Mouse (Mus musculus) c-Kit-positive CD71-positive TER-119-negative erythroid progenitor cells, embryonic 14.5 days (primary cell): ENCODE results near the gene Treml4.
"Not testable (repeated sequence)": the region's sequence is repeated elsewhere in the genome, so short reads cannot be mapped to it uniquely, and the experiment has no call there.

Experiments used
- DNase-seq: peaks from one replicate; pipeline ENCODE4 v3.0.0-alpha.2; 2013; ENCODE audit warnings: low read depth

The Treml4 gene

DNA sequence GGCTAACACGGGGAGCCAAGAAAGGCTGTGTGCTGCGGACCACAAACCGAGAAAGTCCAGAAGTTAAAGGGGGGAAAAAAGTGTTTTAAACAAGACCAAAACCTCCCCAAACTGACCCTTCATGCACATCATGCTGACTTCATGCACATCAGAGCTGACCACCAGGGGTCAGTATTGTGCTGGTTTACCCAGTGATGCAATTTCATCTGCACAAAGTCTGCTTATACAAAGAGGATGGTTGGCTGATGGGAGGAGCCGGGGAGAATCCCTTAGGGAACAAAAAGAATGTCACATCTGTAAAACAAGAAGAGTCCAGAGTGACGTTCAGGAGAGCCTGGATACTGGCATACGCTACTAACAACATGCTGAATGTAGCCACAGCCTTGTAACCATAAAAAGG is 10.8 kb downstream of the Treml4 start:
- peak; percentile 79 for DNase-seq

DNA sequence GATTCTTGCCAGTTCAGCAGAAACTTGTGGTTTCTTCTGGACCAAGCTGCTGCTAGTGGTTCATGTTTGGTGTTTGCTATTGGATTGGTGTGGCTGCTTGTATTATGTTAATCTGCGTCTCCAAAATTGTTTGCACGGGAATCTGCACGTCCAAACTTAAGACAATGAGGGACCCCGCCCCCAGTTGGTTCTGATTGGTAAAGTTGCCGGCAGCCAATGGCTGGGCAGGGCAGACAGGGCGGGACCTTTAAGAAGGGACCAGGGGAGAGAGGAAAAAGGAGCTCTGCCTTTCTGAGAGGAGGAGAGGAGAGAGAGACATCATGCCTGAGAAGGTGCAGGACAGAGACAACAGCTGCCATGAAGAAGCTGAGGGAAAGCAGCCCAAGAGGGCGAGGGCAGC is 11.6 kb downstream of the Treml4 start:
- DNase-seq, result no peak

GRCm38 (mm10) chr17:48278381-48278780 is 14.3 kb downstream of the Treml4 start:
- no peak for DNase-seq

- DNase-seq, result no peak
These were observed 14.9 kb downstream of the Treml4 start for GRCm38 (mm10) chr17:48279002-48279401.

DNA sequence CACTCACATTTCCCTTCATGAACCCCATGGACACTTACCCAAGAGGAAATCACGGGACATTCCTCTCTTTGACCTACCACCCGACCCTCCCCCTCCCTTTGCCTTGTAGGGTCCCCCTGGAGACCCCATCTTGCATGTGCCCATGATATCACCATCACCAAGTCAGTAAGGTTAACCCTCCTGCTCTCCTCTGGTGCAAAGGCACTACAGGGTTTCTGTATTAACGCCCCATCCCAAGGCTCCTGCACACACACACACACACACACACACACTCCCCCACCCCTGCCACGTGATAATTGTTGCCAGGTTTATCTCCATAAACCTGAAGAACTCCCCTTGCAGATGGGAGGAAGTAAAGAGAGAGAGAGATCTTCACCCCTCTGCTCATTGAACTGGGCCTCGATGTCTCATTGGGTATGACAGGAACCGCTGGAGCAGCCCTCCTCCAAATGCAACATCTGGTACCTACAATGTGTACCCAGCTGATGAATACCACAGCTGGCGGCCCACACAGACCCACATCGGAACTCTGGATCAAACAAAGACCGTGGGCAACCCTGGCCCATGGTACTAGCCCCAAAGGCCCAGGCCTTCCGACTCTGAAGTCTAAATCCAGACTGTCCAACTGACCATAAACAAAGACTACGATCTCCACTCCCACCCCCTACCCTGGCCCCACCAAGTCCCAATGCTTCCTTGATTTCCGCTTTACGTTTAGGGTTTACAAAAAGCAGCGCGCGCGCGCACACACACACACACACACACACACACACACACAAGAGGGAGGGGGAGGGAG is 17.0 kb downstream of the Treml4 start:
- no peak for DNase-seq

DNA sequence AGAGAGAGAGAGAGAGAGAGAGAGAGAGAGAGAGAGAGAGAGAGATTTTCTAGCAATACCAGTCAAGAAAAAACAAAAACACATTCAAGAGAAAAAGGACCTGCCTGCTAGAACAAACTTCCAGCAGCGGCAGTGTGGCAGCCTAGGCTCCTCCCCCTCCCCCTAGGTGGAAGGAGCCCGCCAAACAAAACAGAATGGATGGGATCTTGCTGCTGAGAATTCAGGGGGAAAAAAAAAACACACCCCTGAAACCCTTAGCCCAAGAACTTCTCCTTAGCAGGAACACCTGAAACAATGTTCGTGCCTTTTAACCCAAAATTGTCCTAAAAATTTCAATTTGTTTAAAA is 17.6 kb downstream of the Treml4 start:
- DNase-seq, result no peak

GRCm38 (mm10) chr17:48286765-48287164 is 22.7 kb downstream of the Treml4 start:
- DNase-seq, result no peak

GRCm38 (mm10) chr17:48287276-48287675 is 23.2 kb downstream of the Treml4 start:
- no peak for DNase-seq

GRCm38 (mm10) chr17:48293500-48294194 is 29.6 kb downstream of the Treml4 start:
- DNase-seq, result no peak

DNA sequence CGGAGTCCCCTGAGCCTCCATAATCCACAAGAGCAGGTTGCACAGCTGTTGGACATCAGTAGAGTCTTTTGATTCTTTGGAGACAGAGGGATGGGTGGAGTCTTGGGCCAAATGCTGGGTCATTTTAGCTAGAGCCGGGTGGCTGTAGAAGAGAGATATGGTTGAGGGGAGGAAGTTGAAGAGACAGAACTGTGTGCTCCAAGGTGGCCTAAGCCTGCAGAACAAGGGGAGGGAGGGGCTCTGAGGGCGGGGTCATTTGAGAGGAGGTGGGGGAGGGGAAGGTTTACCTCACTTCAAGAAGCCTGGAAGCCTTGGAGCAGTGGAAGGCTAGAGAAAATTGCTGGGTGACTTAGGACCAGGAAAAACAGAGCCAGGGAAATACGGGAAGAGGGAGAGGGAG is 35.1 kb downstream of the Treml4 start, which contains the start of gene Treml2:
TSS of gene Treml2 (plus strand) at position 296 of the 400 bp plus-strand sequence.
- peak; percentile 80 for DNase-seq

DNA sequence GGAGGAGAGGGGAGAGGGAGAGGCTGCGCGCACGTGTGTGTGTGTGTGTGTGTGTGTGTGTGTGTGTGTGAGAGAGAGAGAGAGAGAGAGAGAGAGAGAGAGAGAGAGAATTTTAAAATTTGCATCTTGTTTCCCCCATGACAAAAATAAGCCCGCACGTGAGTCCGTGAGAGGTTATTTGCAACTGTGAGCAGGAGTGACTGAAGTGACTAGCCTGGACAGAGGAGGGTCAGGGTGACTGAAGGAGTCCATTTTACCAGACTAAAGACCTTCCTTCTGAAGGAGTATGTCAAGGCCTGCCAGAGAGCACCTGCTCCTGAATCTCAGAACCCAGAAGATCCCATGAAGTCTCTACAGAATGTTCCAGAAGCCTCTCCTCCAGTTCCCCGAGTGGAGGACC is 35.7 kb downstream of the Treml4 start:
- DNase-seq, result no peak

DNA sequence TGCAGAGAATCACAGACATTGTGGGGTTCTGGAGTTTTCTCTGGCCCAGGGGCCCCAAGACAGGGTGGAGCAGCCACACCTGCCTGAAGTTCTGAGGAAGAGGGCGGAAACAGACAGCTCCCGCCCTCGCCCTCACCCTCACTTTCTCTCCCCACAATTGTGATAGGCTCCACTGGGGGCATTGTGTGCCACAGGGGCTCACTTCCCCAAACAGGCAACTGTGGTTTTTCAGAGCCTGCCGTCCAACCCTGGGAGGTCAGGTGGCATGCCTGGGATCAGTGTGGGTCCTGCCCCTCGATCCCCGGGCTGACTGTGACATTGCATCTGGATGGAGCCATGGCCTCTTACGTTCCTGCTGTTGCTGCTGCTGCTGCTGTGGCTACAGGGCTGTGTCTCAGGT is 36.1 kb downstream of the Treml4 start:
- DNase-seq, result peak; percentile 48

GRCm38 (mm10) chr17:48300861-48301260 is 36.8 kb downstream of the Treml4 start:
- DNase-seq, result no peak

GRCm38 (mm10) chr17:48301792-48302191 is 37.7 kb downstream of the Treml4 start:
- DNase-seq, result no peak

DNA sequence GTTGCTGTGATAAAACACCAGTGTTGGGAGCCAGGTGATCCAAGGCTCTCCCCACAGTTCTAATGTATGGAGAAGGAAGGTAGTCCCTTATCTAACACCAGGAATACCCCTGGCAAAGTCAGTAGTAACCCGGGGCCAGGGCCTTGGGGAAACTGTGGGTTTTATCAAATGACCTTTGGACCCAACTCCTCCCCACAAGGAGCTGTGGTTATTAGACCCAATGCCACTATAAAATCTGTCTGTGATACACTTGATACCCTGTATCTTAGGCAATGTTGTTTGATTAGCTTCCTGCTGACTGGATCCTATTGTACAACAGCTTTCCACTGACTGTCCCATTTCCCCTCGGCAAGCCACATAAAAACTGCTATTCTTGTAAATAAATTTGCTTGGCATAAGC is 48.0 kb downstream of the Treml4 start:
- no peak for DNase-seq

GRCm38 (mm10) chr17:48315905-48316579 is 51.9 kb downstream of the Treml4 start, which contains the start of gene B430306N03Rik:
TSS of gene B430306N03Rik (plus strand) at chr17:48316141.
- not testable (repeated sequence) for DNase-seq

- no peak for DNase-seq
These were observed 54.6 kb downstream of the Treml4 start for GRCm38 (mm10) chr17:48318686-48319085.

DNA sequence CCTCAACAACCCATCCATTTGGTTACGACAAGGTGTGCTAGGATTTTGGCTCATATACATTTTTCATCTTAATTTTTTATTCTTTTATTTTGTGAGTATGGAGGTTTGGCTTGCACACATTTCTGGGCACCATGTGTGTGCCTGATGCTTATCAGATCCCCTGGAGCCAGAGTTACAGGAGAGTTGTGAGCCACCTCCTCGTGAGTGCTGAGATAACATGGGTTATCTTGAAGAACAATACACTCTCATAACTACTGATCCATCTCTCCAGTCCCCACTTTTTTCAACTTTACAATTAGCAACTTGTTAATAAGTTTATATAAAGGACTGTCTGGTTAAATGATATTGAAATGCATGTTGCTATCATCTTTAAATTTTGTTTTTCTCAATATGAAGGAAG is 57.2 kb downstream of the Treml4 start:
- DNase-seq, result no peak

- peak; percentile 38 for DNase-seq
These were observed 59.1 kb downstream of the Treml4 start for GRCm38 (mm10) chr17:48323236-48323635.

- DNase-seq, result no peak
These were observed 60.2 kb downstream of the Treml4 start for GRCm38 (mm10) chr17:48324258-48324657.
